Mouse (Mus musculus) kidney, adult 2 months (tissue): ENCODE measurements at regions not wholly inside any gene's neighbourhood (a gene's known extent, or its start where the extent isn't known, plus 50 kb on each side); places are given as distances from the start of the nearest gene placed in this dataset.

Experiments
- CTCF ChIP-seq: fragments of 200-500 bp; conservative IDR thresholded peaks from 2 replicates; pipeline ENCODE4 v1.5.1; 2011; ENCODE audit warnings: low read depth, mild to moderate bottlenecking, control low read depth, low read length, moderate library complexity, mixed read lengths; ENCODE audit not compliant: insufficient read depth, insufficient read length
- POLR2A ChIP-seq: fragments of 200-500 bp; IDR thresholded peaks from one replicate; pipeline ENCODE4 v1.6.1; 2011; ENCODE audit warnings: low read depth, low read length, control low read depth

GRCm38 (mm10) chr3:147070972-147071371, 218.8 kb downstream of the Ttll7 start:
- TF ChIP-seq CTCF (no peak), POLR2A (no peak)
